Mouse (Mus musculus): Measurements from ENCODE around the gene Scrn3. TPM values are rescaled to one million over a fixed set of nuclear protein-coding genes. Genes with fewer than 3 reads are reported as not detected.

Gene Scrn3
- polyA plus RNA-seq, 1 experiment from 2014 or later: 17.0 TPM

- 81% methylated on average over 7 of the region's 7 CpGs for WGBS
- H3K9ac ChIP-seq (ENCODE audit: low read length): no peak overlapping the region
- no peak overlapping the region for H3K4me3 ChIP-seq (ENCODE audit: low read depth, low read length)
- H3K27me3 ChIP-seq (ENCODE audit: control insufficient read depth, insufficient read depth, low read length): no peaks in the 10 kb centered on the region
- H3K4me1 ChIP-seq (ENCODE audit: control insufficient read depth, insufficient read depth, low read length): no peaks in the 10 kb centered on the region
- no peak overlapping the region for H3K4me2 ChIP-seq (ENCODE audit: low read depth, severe bottlenecking)
- no peak for ATAC-seq (ENCODE audit: insufficient number of reproducible peaks, low FRiP score, low TSS enrichment, low read depth)
- no peaks in the 10 kb centered on the region for H3K9me3 ChIP-seq (ENCODE audit: control insufficient read depth, low read length)
- no peaks in the 10 kb centered on the region; the same call in 1 of the 2 replicates for H3K36me3 ChIP-seq (ENCODE audit: control insufficient read depth, insufficient read depth, low read length)
- DNase-seq (ENCODE audit: low spot score): no peak
- no peak overlapping the region for H3K27ac ChIP-seq (replicated peaks; ENCODE audit: low read depth, low read length)
Measured at GRCm38 (mm10) chr2:73295023-73295422, 17.4 kb upstream of the Scrn3 start.

- ATAC-seq (ENCODE audit: insufficient number of reproducible peaks, low FRiP score, low TSS enrichment, low read depth) (no peak), DNase-seq (ENCODE audit: low spot score) (no peak)
- no peak overlapping the region for H3K4me3 ChIP-seq (ENCODE audit: low read depth, low read length)
- H3K4me1 ChIP-seq (ENCODE audit: control insufficient read depth, insufficient read depth, low read length): no peaks in the 10 kb centered on the region
- no peaks in the 10 kb centered on the region for H3K9me3 ChIP-seq (ENCODE audit: control insufficient read depth, low read length)
- H3K27me3 ChIP-seq (ENCODE audit: control insufficient read depth, insufficient read depth, low read length): no peaks in the 10 kb centered on the region
- H3K27ac ChIP-seq (replicated peaks; ENCODE audit: low read depth, low read length): no peak overlapping the region
- WGBS: 84% methylated on average over 7 of the region's 7 CpGs
- H3K4me2 ChIP-seq (ENCODE audit: low read depth, severe bottlenecking): no peak overlapping the region
- no peaks in the 10 kb centered on the region; the same call in 1 of the 2 replicates for H3K36me3 ChIP-seq (ENCODE audit: control insufficient read depth, insufficient read depth, low read length)
- no peak overlapping the region for H3K9ac ChIP-seq (ENCODE audit: low read length)
Measured at GRCm38 (mm10) chr2:73298154-73298553, 14.2 kb upstream of the Scrn3 start.

- H3K9ac ChIP-seq (ENCODE audit: low read length): no peak overlapping the region
- no peaks in the 10 kb centered on the region for H3K9me3 ChIP-seq (ENCODE audit: control insufficient read depth, low read length)
- 90% methylated on average over 3 of the region's 3 CpGs for WGBS
- ATAC-seq (ENCODE audit: insufficient number of reproducible peaks, low FRiP score, low TSS enrichment, low read depth) (no peak), DNase-seq (ENCODE audit: low spot score) (no peak)
- H3K4me3 ChIP-seq (ENCODE audit: low read depth, low read length): no peak overlapping the region
- no peak overlapping the region for H3K27ac ChIP-seq (replicated peaks; ENCODE audit: low read depth, low read length)
- H3K27me3 ChIP-seq (ENCODE audit: control insufficient read depth, insufficient read depth, low read length): no peaks in the 10 kb centered on the region
- no peaks in the 10 kb centered on the region; the same call in 1 of the 2 replicates for H3K36me3 ChIP-seq (ENCODE audit: control insufficient read depth, insufficient read depth, low read length)
- H3K4me2 ChIP-seq (ENCODE audit: low read depth, severe bottlenecking): no peak overlapping the region
- no peaks in the 10 kb centered on the region for H3K4me1 ChIP-seq (ENCODE audit: control insufficient read depth, insufficient read depth, low read length)
Measured at GRCm38 (mm10) chr2:73298841-73299240, 13.6 kb upstream of the Scrn3 start.

GRCm38 (mm10) chr2:73301979-73302378 lies 10.4 kb upstream of the Scrn3 start:
- H3K4me3 ChIP-seq (ENCODE audit: low read depth, low read length): no peak overlapping the region
- H3K27me3 ChIP-seq (ENCODE audit: control insufficient read depth, insufficient read depth, low read length): no peaks in the 10 kb centered on the region
- no peaks in the 10 kb centered on the region for H3K4me1 ChIP-seq (ENCODE audit: control insufficient read depth, insufficient read depth, low read length)
- H3K9me3 ChIP-seq (ENCODE audit: control insufficient read depth, low read length): no peaks in the 10 kb centered on the region
- H3K36me3 ChIP-seq (ENCODE audit: control insufficient read depth, insufficient read depth, low read length): peaks cover 3% of the 10 kb centered on the region; the same call in 1 of the 2 replicates
- WGBS: 71% methylated on average over 1 of the region's 1 CpGs
- DNase-seq (ENCODE audit: low spot score) (no peak), ATAC-seq (ENCODE audit: insufficient number of reproducible peaks, low FRiP score, low TSS enrichment, low read depth) (no peak)
- no peak overlapping the region for H3K27ac ChIP-seq (replicated peaks; ENCODE audit: low read depth, low read length)
- H3K9ac ChIP-seq (ENCODE audit: low read length): no peak overlapping the region
- H3K4me2 ChIP-seq (ENCODE audit: low read depth, severe bottlenecking): no peak overlapping the region

GRCm38 (mm10) chr2:73302722-73303121 lies 9.7 kb upstream of the Scrn3 start:
- ATAC-seq (ENCODE audit: insufficient number of reproducible peaks, low FRiP score, low TSS enrichment, low read depth): no peak
- Histone ChIP-seq H3K27ac (replicated peaks; ENCODE audit: low read depth, low read length) (no peak overlapping the region), H3K4me2 (ENCODE audit: low read depth, severe bottlenecking) (no peak overlapping the region), H3K4me3 (ENCODE audit: low read depth, low read length) (no peak overlapping the region), H3K27me3 (ENCODE audit: control insufficient read depth, insufficient read depth, low read length) (no peaks in the 10 kb centered on the region), H3K9me3 (ENCODE audit: control insufficient read depth, low read length) (no peaks in the 10 kb centered on the region), H3K36me3 (ENCODE audit: control insufficient read depth, insufficient read depth, low read length) (peaks cover 3% of the 10 kb centered on the region; the same call in 1 of the 2 replicates), H3K9ac (ENCODE audit: low read length) (no peak overlapping the region), H3K4me1 (ENCODE audit: control insufficient read depth, insufficient read depth, low read length) (no peaks in the 10 kb centered on the region)
- DNase-seq (ENCODE audit: low spot score): no peak
- WGBS: 95% methylated on average over 9 of the region's 9 CpGs

- Histone ChIP-seq H3K27ac (replicated peaks; ENCODE audit: low read depth, low read length) (no peak overlapping the region), H3K36me3 (ENCODE audit: control insufficient read depth, insufficient read depth, low read length) (peaks cover 8% of the 10 kb centered on the region), H3K4me1 (ENCODE audit: control insufficient read depth, insufficient read depth, low read length) (no peaks in the 10 kb centered on the region), H3K27me3 (ENCODE audit: control insufficient read depth, insufficient read depth, low read length) (no peaks in the 10 kb centered on the region), H3K9ac (ENCODE audit: low read length) (no peak overlapping the region), H3K9me3 (ENCODE audit: control insufficient read depth, low read length) (no peaks in the 10 kb centered on the region), H3K4me2 (ENCODE audit: low read depth, severe bottlenecking) (no peak overlapping the region), H3K4me3 (ENCODE audit: low read depth, low read length) (no peak overlapping the region)
- ATAC-seq (ENCODE audit: insufficient number of reproducible peaks, low FRiP score, low TSS enrichment, low read depth) (no peak), DNase-seq (ENCODE audit: low spot score) (no peak)
- WGBS: 94% methylated on average over 5 of the region's 5 CpGs
Measured at GRCm38 (mm10) chr2:73304506-73304905, 7.9 kb upstream of the Scrn3 start.

GRCm38 (mm10) chr2:73306006-73306405 lies 6.4 kb upstream of the Scrn3 start:
- ATAC-seq (ENCODE audit: insufficient number of reproducible peaks, low FRiP score, low TSS enrichment, low read depth): no peak

GRCm38 (mm10) chr2:73313117-73313501 lies 708 bp downstream of the Scrn3 start:
- Histone ChIP-seq H3K9me3 (ENCODE audit: control insufficient read depth, low read length) (no peaks in the 10 kb centered on the region), H3K4me2 (ENCODE audit: low read depth, severe bottlenecking) (peak overlapping the region; percentile 79), H3K36me3 (ENCODE audit: control insufficient read depth, insufficient read depth, low read length) (peaks cover 8% of the 10 kb centered on the region), H3K27ac (replicated peaks; ENCODE audit: low read depth, low read length) (no peak overlapping the region), H3K4me1 (ENCODE audit: control insufficient read depth, insufficient read depth, low read length) (no peaks in the 10 kb centered on the region), H3K27me3 (ENCODE audit: control insufficient read depth, insufficient read depth, low read length) (no peaks in the 10 kb centered on the region), H3K4me3 (ENCODE audit: low read depth, low read length) (peak overlapping the region; percentile 84), H3K9ac (ENCODE audit: low read length) (no peak overlapping the region)
- DNase-seq (ENCODE audit: low spot score) (peak; percentile 36), ATAC-seq (ENCODE audit: insufficient number of reproducible peaks, low FRiP score, low TSS enrichment, low read depth) (no peak)
- 50% methylated on average over 14 of the region's 14 CpGs for WGBS

More at GRCm38 (mm10) chr2:73306006-73306405, 6.4 kb upstream of the Scrn3 start:
- Histone ChIP-seq H3K36me3 (ENCODE audit: control insufficient read depth, insufficient read depth, low read length) (peaks cover 11% of the 10 kb centered on the region), H3K27me3 (ENCODE audit: control insufficient read depth, insufficient read depth, low read length) (no peaks in the 10 kb centered on the region), H3K4me1 (ENCODE audit: control insufficient read depth, insufficient read depth, low read length) (no peaks in the 10 kb centered on the region), H3K9me3 (ENCODE audit: control insufficient read depth, low read length) (no peaks in the 10 kb centered on the region), H3K4me3 (ENCODE audit: low read depth, low read length) (no peak overlapping the region), H3K9ac (ENCODE audit: low read length) (no peak overlapping the region), H3K27ac (replicated peaks; ENCODE audit: low read depth, low read length) (no peak overlapping the region), H3K4me2 (ENCODE audit: low read depth, severe bottlenecking) (no peak overlapping the region)
- 93% methylated on average over 7 of the region's 7 CpGs for WGBS
- no peak for DNase-seq (ENCODE audit: low spot score)

GRCm38 (mm10) chr2:73314311-73314710 lies 1.9 kb downstream of the Scrn3 start:
- 98% methylated on average over 3 of the region's 3 CpGs for WGBS
- Histone ChIP-seq H3K4me2 (ENCODE audit: low read depth, severe bottlenecking) (no peak overlapping the region), H3K36me3 (ENCODE audit: control insufficient read depth, insufficient read depth, low read length) (peaks cover 5% of the 10 kb centered on the region; the same call in 1 of the 2 replicates), H3K27ac (replicated peaks; ENCODE audit: low read depth, low read length) (no peak overlapping the region), H3K4me1 (ENCODE audit: control insufficient read depth, insufficient read depth, low read length) (no peaks in the 10 kb centered on the region), H3K9me3 (ENCODE audit: control insufficient read depth, low read length) (no peaks in the 10 kb centered on the region), H3K27me3 (ENCODE audit: control insufficient read depth, insufficient read depth, low read length) (no peaks in the 10 kb centered on the region), H3K9ac (ENCODE audit: low read length) (no peak overlapping the region), H3K4me3 (ENCODE audit: low read depth, low read length) (no peak overlapping the region)
- DNase-seq (ENCODE audit: low spot score) (no peak), ATAC-seq (ENCODE audit: insufficient number of reproducible peaks, low FRiP score, low TSS enrichment, low read depth) (no peak)
